Mouse (Mus musculus) brain, embryonic 18.5 days (tissue): ENCODE measurements around the gene Mvd.

Experiments
- DNase-seq: peaks from one replicate; pipeline ENCODE4 v3.0.0-alpha.2; 2012; ENCODE audit warnings: low read depth, low spot score

The Mvd gene

GRCm38 (mm10) chr8:122457171-122457570 is 13.9 kb upstream of the Mvd start:
- DNase-seq = no peak

GRCm38 (mm10) chr8:122454409-122454808 is 11.2 kb upstream of the Mvd start:
- no peak for DNase-seq

- no peak for DNase-seq
Observed at GRCm38 (mm10) chr8:122452154-122452553, 8.9 kb upstream of the Mvd start.

GRCm38 (mm10) chr8:122451161-122451703 is 8.0 kb upstream of the Mvd start:
- DNase-seq = no peak

- no peak for DNase-seq
Observed at GRCm38 (mm10) chr8:122445203-122445602, 2.0 kb upstream of the Mvd start.

GRCm38 (mm10) chr8:122444058-122444748 is 981 bp upstream of the Mvd start:
- DNase-seq = peak; percentile 59

- no peak for DNase-seq
Observed at GRCm38 (mm10) chr8:122442781-122443180, 441 bp downstream of the Mvd start.

- DNase-seq = no peak
Observed at GRCm38 (mm10) chr8:122442356-122442755, 866 bp downstream of the Mvd start.

- DNase-seq = no peak
Observed at GRCm38 (mm10) chr8:122441326-122441725, 1.9 kb downstream of the Mvd start.

GRCm38 (mm10) chr8:122439336-122439735 is 3.9 kb downstream of the Mvd start:
- DNase-seq = no peak

GRCm38 (mm10) chr8:122437708-122438331 is 5.4 kb downstream of the Mvd start:
- no peak for DNase-seq

- DNase-seq = no peak
Observed at GRCm38 (mm10) chr8:122436586-122437125, 6.6 kb downstream of the Mvd start.

GRCm38 (mm10) chr8:122436146-122436545 is 7.1 kb downstream of the Mvd start:
- no peak for DNase-seq

GRCm38 (mm10) chr8:122435375-122435774 is 7.8 kb downstream of the Mvd start:
- no peak for DNase-seq

- no peak for DNase-seq
Observed at GRCm38 (mm10) chr8:122433269-122433905, 9.8 kb downstream of the Mvd start.

GRCm38 (mm10) chr8:122432443-122433268 is 10.6 kb downstream of the Mvd start, which contains the start of gene Cyba:
Cyba (minus strand) TSS chr8:122432930.
- DNase-seq = no peak

GRCm38 (mm10) chr8:122431694-122432442 is 11.4 kb downstream of the Mvd start:
- DNase-seq = no peak

- DNase-seq = no peak
Observed at GRCm38 (mm10) chr8:122430646-122431045, 12.6 kb downstream of the Mvd start.

GRCm38 (mm10) chr8:122430058-122430636 is 13.1 kb downstream of the Mvd start:
- no peak for DNase-seq

GRCm38 (mm10) chr8:122428163-122428562 is 15.1 kb downstream of the Mvd start:
- DNase-seq = no peak
